Mouse (Mus musculus) ES-Bruce4 (cell line): ENCODE data around the gene 4930519P11Rik.

ENCODE experiments used
- CTCF ChIP-seq: IDR thresholded peaks from one replicate; pipeline ENCODE4 v1.8.1; 2011; ENCODE audit warnings: low read depth, low read length
- EP300 ChIP-seq: IDR thresholded peaks from 2 replicates; pipeline ENCODE4 v1.6.1; 2011; ENCODE audit warnings: low read depth, low read length; ENCODE audit not compliant: insufficient read depth
- POLR2A ChIP-seq: IDR thresholded peaks from one replicate; pipeline ENCODE4 v1.8.1; 2011; ENCODE audit warnings: low read length; ENCODE audit not compliant: insufficient read depth

GRCm38 (mm10) chr2:154624137-154624536, 10.9 kb upstream of the 4930519P11Rik start:
- no peak for TF ChIP-seq CTCF
- no peak for TF ChIP-seq POLR2A
- TF ChIP-seq EP300 = no peak
